In genomic region chr9:118272713-118273407, GRCm38 (mm10) we compare ENCODE assay signal across 14 mouse cellular contexts.
A peak's percentile ranks its signal among the peaks of the same experiment; 100 is the strongest.
DNase-seq lines count a peak whose midpoint lies in the region; ATAC-seq lines count a peak whose summit lies in the region.
"Had no signal": no experiment of that assay in that cellular context is flagged by ENCODE, and none has a peak within 500 bp of the region (broad histone marks: within the 10 kb centered on the region; RNA-seq: fewer than 3 reads in every experiment).

No protein-coding gene starts in this region.

- H3K36me3 ChIP-seq in heart, embryonic 13.5 days, result no peaks in the 10 kb centered on the region
- H3K36me3 ChIP-seq in heart, embryonic 11.5 days (ENCODE audit: control insufficient read depth, insufficient read depth, low read length), result no peaks in the 10 kb centered on the region
- H3K36me3 ChIP-seq: embryonic facial prominence, embryonic 15.5 days; hindbrain, embryonic 15.5 days; lung, embryonic 15.5 days had no signal

- H3K4me2 ChIP-seq in heart, embryonic 13.5 days, result peak overlapping the region; percentile 18; the same call in 1 of the 2 replicates
- no peak overlapping the region for H3K4me2 ChIP-seq in heart, embryonic 11.5 days
- H3K4me2 ChIP-seq: embryonic facial prominence, embryonic 15.5 days; hindbrain, embryonic 15.5 days; lung, embryonic 15.5 days had no signal

- H3K27me3 ChIP-seq in heart, embryonic 13.5 days (replicated peaks), result no peaks in the 10 kb centered on the region; the same call in 1 of the 2 replicates
- no peaks in the 10 kb centered on the region for H3K27me3 ChIP-seq in heart, embryonic 11.5 days (ENCODE audit: control insufficient read depth, insufficient read depth, low read length)
- H3K27me3 ChIP-seq: embryonic facial prominence, embryonic 15.5 days; hindbrain, embryonic 15.5 days; lung, embryonic 15.5 days had no signal

- peaks cover 13% of the 10 kb centered on the region; the same call in 1 of the 2 replicates for H3K4me1 ChIP-seq in heart, embryonic 13.5 days
- H3K4me1 ChIP-seq in heart, embryonic 11.5 days (ENCODE audit: control insufficient read depth, insufficient read depth, low read length), result 0 out of 2 replicates have a peak, but pooled peaks cover 3% of the 10 kb centered on the region
- H3K4me1 ChIP-seq: embryonic facial prominence, embryonic 15.5 days; hindbrain, embryonic 15.5 days had no signal

- WGBS in heart, embryonic 13.5 days, result 48% methylated on average over 11 of the region's 11 CpGs
- 60% methylated on average over 11 of the region's 11 CpGs for WGBS in heart, embryonic 11.5 days (ENCODE audit: insufficient replicate concordance)

- ATAC-seq in heart, embryonic 13.5 days (ENCODE audit: extremely low read depth, insufficient number of reproducible peaks, low FRiP score, low TSS enrichment), result no peak
- no peak for ATAC-seq in heart, embryonic 11.5 days (replicated peaks; ENCODE audit: insufficient number of reproducible peaks, low FRiP score, low TSS enrichment)
- ATAC-seq: forebrain, postnatal 0 days had no signal

- H3K9me3 ChIP-seq in heart, embryonic 13.5 days, result no peaks in the 10 kb centered on the region; the same call in 1 of the 2 replicates
- no peaks in the 10 kb centered on the region for H3K9me3 ChIP-seq in heart, embryonic 11.5 days (replicated peaks; ENCODE audit: control insufficient read depth, low read length)
- H3K9me3 ChIP-seq: embryonic facial prominence, embryonic 15.5 days; hindbrain, embryonic 15.5 days; lung, embryonic 15.5 days had no signal

- no peak overlapping the region for H3K27ac ChIP-seq in heart, embryonic 13.5 days (replicated peaks)
- H3K27ac ChIP-seq in heart, embryonic 11.5 days (ENCODE audit: low read depth, low read length), result no peak overlapping the region
- H3K27ac ChIP-seq: embryonic facial prominence, embryonic 15.5 days; hindbrain, embryonic 15.5 days; lung, embryonic 15.5 days had no signal

- DNase-seq in 416B (ENCODE audit: low read depth), result peak; percentile 67
- DNase-seq in T-cell, adult 2 months (ENCODE audit: low spot score), result peak; percentile 24
- peak; percentile 7 to 45 for DNase-seq in kidney, postnatal 25 days
- DNase-seq in ovary, adult 18-20 months (ENCODE audit: low spot score), result no peak
- DNase-seq in urinary bladder, adult 2 months (ENCODE audit: low spot score), result no peak
- DNase-seq in cerebellum, adult 18-20 months, result no peak
- DNase-seq: cerebellum, postnatal 36 days; forebrain, postnatal 0 days; gastrocnemius, postnatal 25 days had no signal

- H3K4me3 ChIP-seq in heart, embryonic 13.5 days, result no peak overlapping the region
- no peak overlapping the region for H3K4me3 ChIP-seq in heart, embryonic 11.5 days (ENCODE audit: low read depth, low read length)
- H3K4me3 ChIP-seq: embryonic facial prominence, embryonic 15.5 days; hindbrain, embryonic 15.5 days; lung, embryonic 15.5 days had no signal

- no peak overlapping the region for H3K9ac ChIP-seq in heart, embryonic 13.5 days
- H3K9ac ChIP-seq in heart, embryonic 11.5 days (ENCODE audit: low read depth, low read length), result no peak overlapping the region
- H3K9ac ChIP-seq: embryonic facial prominence, embryonic 15.5 days; forebrain, postnatal 0 days; hindbrain, embryonic 15.5 days; lung, embryonic 15.5 days had no signal

Comparison
In these comparisons a context has a peak if more than half of its experiments do, and no peak if none do; other contexts are left out.
1. DNase-seq: peak in 416B (single experiment), T-cell, adult 2 months (single experiment) and kidney, postnatal 25 days (2 of 2); none in ovary, adult 18-20 months (single experiment), urinary bladder, adult 2 months (single experiment) and cerebellum, adult 18-20 months (0 of 2).